Mouse (Mus musculus): ENCODE results near the gene Bicdl1. TPM values are rescaled to one million over a fixed set of nuclear protein-coding genes. Genes with fewer than 3 reads are reported as not detected.

The Bicdl1 gene
- polyA plus RNA-seq, 1 experiment from 2014 or later, result 6.8 TPM

- H3K4me1 ChIP-seq (ENCODE audit: control insufficient read depth, insufficient read depth, low read length), result no peaks in the 10 kb centered on the region
- no peak overlapping the region for H3K9ac ChIP-seq (replicated peaks; ENCODE audit: low read length)
- 85% methylated on average over 11 of the region's 11 CpGs for WGBS
- ATAC-seq (replicated peaks; ENCODE audit: insufficient number of reproducible peaks, low FRiP score, low TSS enrichment, low read depth), result no peak
- H3K4me2 ChIP-seq (ENCODE audit: low read depth, low read length), result no peak overlapping the region
- H3K4me3 ChIP-seq (ENCODE audit: low read depth, low read length), result no peak overlapping the region
- no peaks in the 10 kb centered on the region for H3K27me3 ChIP-seq (ENCODE audit: control insufficient read depth, insufficient read depth, low read length)
- H3K36me3 ChIP-seq (replicated peaks; ENCODE audit: control insufficient read depth, insufficient read depth, low read depth, low read length), result no peaks in the 10 kb centered on the region
- H3K27ac ChIP-seq (replicated peaks; ENCODE audit: low read depth, low read length), result no peak overlapping the region
- DNase-seq (ENCODE audit: low spot score), result no peak
- no peaks in the 10 kb centered on the region for H3K9me3 ChIP-seq (replicated peaks; ENCODE audit: control insufficient read depth, low read length)
These were observed 19.6 kb downstream of the Bicdl1 start for GRCm38 (mm10) chr5:115711636-115712419.

GRCm38 (mm10) chr5:115710171-115710570, 21.2 kb downstream of the Bicdl1 start:
- H3K27ac ChIP-seq (replicated peaks; ENCODE audit: low read depth, low read length), result no peak overlapping the region
- H3K9ac ChIP-seq (replicated peaks; ENCODE audit: low read length), result no peak overlapping the region
- ATAC-seq (replicated peaks; ENCODE audit: insufficient number of reproducible peaks, low FRiP score, low TSS enrichment, low read depth) (no peak), DNase-seq (ENCODE audit: low spot score) (no peak)
- H3K27me3 ChIP-seq (ENCODE audit: control insufficient read depth, insufficient read depth, low read length), result no peaks in the 10 kb centered on the region
- no peaks in the 10 kb centered on the region for H3K4me1 ChIP-seq (ENCODE audit: control insufficient read depth, insufficient read depth, low read length)
- H3K9me3 ChIP-seq (replicated peaks; ENCODE audit: control insufficient read depth, low read length), result no peaks in the 10 kb centered on the region
- H3K4me3 ChIP-seq (ENCODE audit: low read depth, low read length), result no peak overlapping the region
- no peaks in the 10 kb centered on the region for H3K36me3 ChIP-seq (replicated peaks; ENCODE audit: control insufficient read depth, insufficient read depth, low read depth, low read length)
- 78% methylated on average over 4 of the region's 4 CpGs for WGBS
- H3K4me2 ChIP-seq (ENCODE audit: low read depth, low read length), result no peak overlapping the region

GRCm38 (mm10) chr5:115708930-115709329, 22.5 kb downstream of the Bicdl1 start:
- 66% methylated on average over 3 of the region's 3 CpGs for WGBS
- H3K27me3 ChIP-seq (ENCODE audit: control insufficient read depth, insufficient read depth, low read length), result no peaks in the 10 kb centered on the region
- H3K9ac ChIP-seq (replicated peaks; ENCODE audit: low read length), result no peak overlapping the region
- H3K27ac ChIP-seq (replicated peaks; ENCODE audit: low read depth, low read length), result no peak overlapping the region
- no peak overlapping the region for H3K4me3 ChIP-seq (ENCODE audit: low read depth, low read length)
- ATAC-seq (replicated peaks; ENCODE audit: insufficient number of reproducible peaks, low FRiP score, low TSS enrichment, low read depth), result no peak
- H3K4me1 ChIP-seq (ENCODE audit: control insufficient read depth, insufficient read depth, low read length), result no peaks in the 10 kb centered on the region
- DNase-seq (ENCODE audit: low spot score), result no peak
- H3K9me3 ChIP-seq (replicated peaks; ENCODE audit: control insufficient read depth, low read length), result no peaks in the 10 kb centered on the region
- no peaks in the 10 kb centered on the region for H3K36me3 ChIP-seq (replicated peaks; ENCODE audit: control insufficient read depth, insufficient read depth, low read depth, low read length)
- no peak overlapping the region for H3K4me2 ChIP-seq (ENCODE audit: low read depth, low read length)

- H3K9ac ChIP-seq (replicated peaks; ENCODE audit: low read length), result no peak overlapping the region
- no peaks in the 10 kb centered on the region for H3K36me3 ChIP-seq (replicated peaks; ENCODE audit: control insufficient read depth, insufficient read depth, low read depth, low read length)
- H3K4me3 ChIP-seq (ENCODE audit: low read depth, low read length), result no peak overlapping the region
- no peaks in the 10 kb centered on the region for H3K27me3 ChIP-seq (ENCODE audit: control insufficient read depth, insufficient read depth, low read length)
- DNase-seq (ENCODE audit: low spot score), result no peak
- H3K27ac ChIP-seq (replicated peaks; ENCODE audit: low read depth, low read length), result no peak overlapping the region
- H3K9me3 ChIP-seq (replicated peaks; ENCODE audit: control insufficient read depth, low read length), result no peaks in the 10 kb centered on the region
- no peaks in the 10 kb centered on the region for H3K4me1 ChIP-seq (ENCODE audit: control insufficient read depth, insufficient read depth, low read length)
- 62% methylated on average over 3 of the region's 3 CpGs for WGBS
- no peak for ATAC-seq (replicated peaks; ENCODE audit: insufficient number of reproducible peaks, low FRiP score, low TSS enrichment, low read depth)
- no peak overlapping the region for H3K4me2 ChIP-seq (ENCODE audit: low read depth, low read length)
These were observed 29.4 kb downstream of the Bicdl1 start for GRCm38 (mm10) chr5:115701981-115702380.

GRCm38 (mm10) chr5:115701215-115701614, 30.2 kb downstream of the Bicdl1 start:
- Histone ChIP-seq H3K4me2 (ENCODE audit: low read depth, low read length) (no peak overlapping the region), H3K9ac (replicated peaks; ENCODE audit: low read length) (no peak overlapping the region), H3K4me3 (ENCODE audit: low read depth, low read length) (no peak overlapping the region), H3K9me3 (replicated peaks; ENCODE audit: control insufficient read depth, low read length) (no peaks in the 10 kb centered on the region), H3K27me3 (ENCODE audit: control insufficient read depth, insufficient read depth, low read length) (no peaks in the 10 kb centered on the region), H3K4me1 (ENCODE audit: control insufficient read depth, insufficient read depth, low read length) (no peaks in the 10 kb centered on the region), H3K36me3 (replicated peaks; ENCODE audit: control insufficient read depth, insufficient read depth, low read depth, low read length) (no peaks in the 10 kb centered on the region), H3K27ac (replicated peaks; ENCODE audit: low read depth, low read length) (no peak overlapping the region)
- ATAC-seq (replicated peaks; ENCODE audit: insufficient number of reproducible peaks, low FRiP score, low TSS enrichment, low read depth) (no peak), DNase-seq (ENCODE audit: low spot score) (no peak)
- 81% methylated on average over 4 of the region's 4 CpGs for WGBS

GRCm38 (mm10) chr5:115696811-115697210, 34.6 kb downstream of the Bicdl1 start:
- Histone ChIP-seq H3K4me1 (ENCODE audit: control insufficient read depth, insufficient read depth, low read length) (no peaks in the 10 kb centered on the region), H3K9ac (replicated peaks; ENCODE audit: low read length) (no peak overlapping the region), H3K9me3 (replicated peaks; ENCODE audit: control insufficient read depth, low read length) (no peaks in the 10 kb centered on the region), H3K27me3 (ENCODE audit: control insufficient read depth, insufficient read depth, low read length) (no peaks in the 10 kb centered on the region), H3K36me3 (replicated peaks; ENCODE audit: control insufficient read depth, insufficient read depth, low read depth, low read length) (no peaks in the 10 kb centered on the region), H3K27ac (replicated peaks; ENCODE audit: low read depth, low read length) (no peak overlapping the region), H3K4me3 (ENCODE audit: low read depth, low read length) (no peak overlapping the region), H3K4me2 (ENCODE audit: low read depth, low read length) (no peak overlapping the region)
- no peak for DNase-seq (ENCODE audit: low spot score)
- 74% methylated on average over 5 of the region's 5 CpGs for WGBS
- no peak for ATAC-seq (replicated peaks; ENCODE audit: insufficient number of reproducible peaks, low FRiP score, low TSS enrichment, low read depth)

- no peak overlapping the region for H3K4me2 ChIP-seq (ENCODE audit: low read depth, low read length)
- no peak overlapping the region for H3K27ac ChIP-seq (replicated peaks; ENCODE audit: low read depth, low read length)
- H3K9me3 ChIP-seq (replicated peaks; ENCODE audit: control insufficient read depth, low read length), result no peaks in the 10 kb centered on the region
- H3K4me3 ChIP-seq (ENCODE audit: low read depth, low read length), result no peak overlapping the region
- ATAC-seq (replicated peaks; ENCODE audit: insufficient number of reproducible peaks, low FRiP score, low TSS enrichment, low read depth) (no peak), DNase-seq (ENCODE audit: low spot score) (no peak)
- 80% methylated on average over 6 of the region's 6 CpGs for WGBS
- H3K4me1 ChIP-seq (ENCODE audit: control insufficient read depth, insufficient read depth, low read length), result no peaks in the 10 kb centered on the region
- H3K27me3 ChIP-seq (ENCODE audit: control insufficient read depth, insufficient read depth, low read length), result no peaks in the 10 kb centered on the region
- H3K36me3 ChIP-seq (replicated peaks; ENCODE audit: control insufficient read depth, insufficient read depth, low read depth, low read length), result no peaks in the 10 kb centered on the region
- H3K9ac ChIP-seq (replicated peaks; ENCODE audit: low read length), result no peak overlapping the region
These were observed 36.1 kb downstream of the Bicdl1 start for GRCm38 (mm10) chr5:115695191-115695770.

- no peaks in the 10 kb centered on the region for H3K27me3 ChIP-seq (ENCODE audit: control insufficient read depth, insufficient read depth, low read length)
- no peaks in the 10 kb centered on the region for H3K4me1 ChIP-seq (ENCODE audit: control insufficient read depth, insufficient read depth, low read length)
- ATAC-seq (replicated peaks; ENCODE audit: insufficient number of reproducible peaks, low FRiP score, low TSS enrichment, low read depth) (no peak), DNase-seq (ENCODE audit: low spot score) (no peak)
- 47% methylated on average over 3 of the region's 3 CpGs for WGBS
- no peak overlapping the region for H3K27ac ChIP-seq (replicated peaks; ENCODE audit: low read depth, low read length)
- H3K9me3 ChIP-seq (replicated peaks; ENCODE audit: control insufficient read depth, low read length), result no peaks in the 10 kb centered on the region
- H3K4me2 ChIP-seq (ENCODE audit: low read depth, low read length), result no peak overlapping the region
- no peak overlapping the region for H3K4me3 ChIP-seq (ENCODE audit: low read depth, low read length)
- H3K36me3 ChIP-seq (replicated peaks; ENCODE audit: control insufficient read depth, insufficient read depth, low read depth, low read length), result no peaks in the 10 kb centered on the region
- H3K9ac ChIP-seq (replicated peaks; ENCODE audit: low read length), result no peak overlapping the region
These were observed 38.1 kb downstream of the Bicdl1 start for GRCm38 (mm10) chr5:115693271-115693670.
